Mouse (Mus musculus) gastrocnemius, postnatal 25 days (tissue): ENCODE measurements around the gene Mmgt2. TPM values are rescaled to one million over a fixed set of nuclear protein-coding genes. Genes with fewer than 3 reads are reported as not detected.
A peak's percentile ranks its signal among the peaks of the same experiment; 100 is the strongest.

Experiments used
- DNase-seq: peaks from one replicate; pipeline ENCODE4 v3.0.0; 2022
- total RNA-seq, 2 experiments: library from RNA; stranded (reverse); gene quantifications; 1 replicate in 1 of 2; 2 replicates in 1 of 2; pipeline ENCODE4 v1.2.3; 2021

Gene Mmgt2
- total RNA-seq, 2 experiments from 2014 or later, result 2.8 to 4.2 TPM

DNA sequence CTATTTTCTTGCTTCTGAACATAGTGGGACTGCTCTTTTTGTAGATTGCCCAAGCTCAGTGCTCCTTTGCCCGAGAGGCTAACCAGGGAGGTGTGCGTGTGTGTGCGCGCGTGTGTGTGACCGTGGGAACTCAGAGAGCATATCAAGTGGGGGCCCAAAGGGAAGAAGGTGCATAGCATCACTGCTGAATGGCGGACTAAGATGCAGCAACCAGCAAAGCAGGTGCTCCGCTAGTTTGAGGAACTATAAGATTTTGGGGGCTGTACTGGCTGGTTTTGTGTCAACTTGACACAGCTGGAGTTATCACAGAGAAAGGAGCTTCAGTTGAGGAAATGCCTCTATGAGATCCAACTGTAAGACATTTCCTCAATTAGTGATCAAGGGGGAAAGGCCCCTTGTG, 27.4 kb upstream of the Mmgt2 start:
- no peak for DNase-seq

DNA sequence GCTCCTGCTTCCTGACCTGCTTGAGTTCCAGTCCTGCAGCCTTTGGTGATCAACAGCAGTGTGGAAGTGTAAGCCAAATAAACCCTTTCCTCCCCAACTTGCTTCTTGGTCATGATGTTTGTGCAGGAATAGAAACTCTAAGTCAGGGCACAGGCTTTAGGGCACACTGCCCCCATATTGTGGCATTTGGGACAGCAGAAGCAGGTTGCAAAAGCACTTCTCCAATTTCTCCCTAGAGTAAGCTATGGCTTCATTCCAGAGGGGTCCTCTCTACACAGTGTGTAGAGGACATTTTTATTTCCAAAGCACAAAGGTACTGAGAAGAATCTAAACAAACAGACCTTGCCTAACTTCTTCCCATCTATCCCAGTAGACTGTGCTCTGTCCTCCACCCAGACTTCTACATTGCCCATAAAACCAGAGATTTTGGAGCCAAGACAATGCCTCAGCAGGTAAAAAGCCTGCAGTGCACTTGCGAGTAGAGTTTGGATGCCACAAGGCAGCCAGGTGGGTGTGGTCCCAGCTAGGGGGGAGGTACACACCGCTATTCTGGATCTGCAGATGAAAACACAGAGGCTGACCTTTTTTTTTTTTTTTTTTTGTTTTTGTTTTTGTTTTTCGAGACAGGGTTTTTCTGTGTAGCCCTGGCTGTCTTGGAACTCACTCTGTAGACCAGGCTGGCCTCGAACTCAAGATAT, 26.7 kb upstream of the Mmgt2 start:
- DNase-seq, result no peak

DNA sequence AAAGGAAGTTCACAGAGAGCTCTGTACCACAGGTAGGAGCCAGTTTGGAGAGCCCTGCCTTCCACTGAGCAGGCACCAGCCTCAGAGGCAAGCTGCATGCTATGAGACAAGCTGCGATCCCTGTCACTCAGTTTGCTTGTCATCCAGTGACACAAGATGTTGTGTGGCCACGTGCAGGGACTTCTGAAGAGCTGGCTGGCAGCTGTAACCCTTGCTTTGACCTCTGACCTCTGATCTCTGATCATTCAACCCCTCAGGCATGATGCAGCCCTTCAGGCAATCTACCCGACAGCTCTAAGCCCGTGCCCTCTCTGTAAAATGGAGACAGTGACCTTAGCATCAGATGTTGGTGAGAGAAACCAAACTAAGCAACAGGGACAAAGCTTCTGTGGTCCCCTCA, 25.6 kb upstream of the Mmgt2 start:
- DNase-seq, result no peak

DNA sequence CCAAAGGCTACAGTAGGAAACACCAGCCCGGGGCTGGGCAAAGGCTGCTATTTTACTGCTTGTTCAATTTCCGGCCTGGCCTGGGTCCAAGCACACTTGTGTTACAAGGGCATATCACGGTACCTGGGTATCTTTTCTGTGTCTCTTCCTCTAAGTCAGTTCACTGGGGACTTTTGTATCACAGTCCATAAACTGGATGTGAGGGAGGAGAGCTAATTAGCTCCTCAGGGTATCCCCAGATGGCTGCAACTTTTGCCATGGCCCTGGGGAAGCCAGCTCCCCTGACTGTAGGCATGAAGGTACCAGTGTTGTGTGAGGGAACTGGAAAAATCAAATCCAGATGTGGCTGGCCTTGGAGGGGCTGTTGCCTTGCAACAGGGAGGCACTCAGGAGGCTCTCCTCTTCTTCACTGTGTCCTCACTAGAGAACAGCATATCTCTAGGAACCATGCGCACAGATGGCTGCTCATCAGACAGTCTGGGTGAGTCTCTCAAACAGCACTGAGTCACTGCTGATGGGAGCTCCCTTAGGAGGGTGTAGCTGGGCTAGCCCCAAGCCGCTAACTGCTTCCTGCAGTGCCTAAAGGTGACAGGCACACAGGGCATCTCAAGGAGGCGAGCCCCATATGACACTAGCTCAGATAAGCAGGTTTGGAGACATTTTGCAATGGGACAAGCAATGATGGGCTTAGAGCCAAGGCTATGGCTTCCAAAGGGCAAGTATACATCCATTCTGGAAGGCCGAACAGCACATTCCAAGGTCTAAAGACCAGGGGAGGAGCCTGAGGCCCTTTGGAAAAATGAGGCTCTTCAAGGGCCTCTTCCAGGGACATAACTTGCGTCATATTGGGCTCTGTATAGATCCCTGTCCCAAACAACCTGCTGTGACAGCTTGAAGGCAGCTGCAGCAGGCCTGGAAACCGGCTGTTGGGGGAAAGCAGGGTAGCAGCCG, 23.8 kb upstream of the Mmgt2 start:
- DNase-seq, result no peak

DNA sequence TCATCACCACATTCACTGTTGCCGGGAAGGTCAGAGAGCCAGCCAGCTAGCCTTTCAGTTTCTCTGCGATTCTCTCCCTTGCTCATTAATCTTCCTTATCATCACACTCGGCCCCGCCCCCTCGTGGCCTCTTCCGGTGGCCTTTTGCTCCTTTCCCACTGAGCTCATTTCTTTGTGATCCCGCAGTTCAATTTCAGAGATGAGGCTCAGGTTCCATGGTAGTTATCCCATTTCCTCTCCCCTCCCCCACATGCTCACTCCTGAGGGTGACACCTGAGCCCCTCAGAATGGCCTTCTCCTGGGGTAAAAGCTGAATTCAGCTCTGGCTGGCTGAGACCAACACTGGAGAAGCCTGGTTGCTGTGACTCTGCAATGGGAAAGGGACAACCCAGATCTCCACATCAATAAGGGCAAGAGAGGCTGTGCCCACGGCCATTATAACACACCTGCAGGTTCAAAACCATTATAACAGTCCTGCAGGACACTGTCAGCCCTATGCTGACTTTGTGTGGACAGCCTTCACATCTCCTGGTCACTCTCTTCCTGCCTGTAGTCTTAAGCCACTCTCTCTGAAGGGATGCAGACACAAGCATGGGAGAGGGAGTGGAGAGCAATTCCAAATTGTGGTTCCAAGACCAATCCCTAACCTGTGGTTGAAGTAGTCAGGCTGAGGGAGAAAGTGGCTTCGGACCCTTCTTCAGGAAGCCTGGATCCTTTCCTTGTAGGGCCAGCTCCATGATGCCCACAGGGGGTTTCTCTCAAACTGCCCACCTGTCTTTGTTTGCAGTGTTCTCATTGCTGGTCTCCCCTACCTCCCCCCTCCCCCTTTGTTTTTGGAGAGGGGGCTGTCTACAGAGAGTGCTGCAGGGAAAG, 18.9 kb upstream of the Mmgt2 start:
- DNase-seq, result no peak

DNA sequence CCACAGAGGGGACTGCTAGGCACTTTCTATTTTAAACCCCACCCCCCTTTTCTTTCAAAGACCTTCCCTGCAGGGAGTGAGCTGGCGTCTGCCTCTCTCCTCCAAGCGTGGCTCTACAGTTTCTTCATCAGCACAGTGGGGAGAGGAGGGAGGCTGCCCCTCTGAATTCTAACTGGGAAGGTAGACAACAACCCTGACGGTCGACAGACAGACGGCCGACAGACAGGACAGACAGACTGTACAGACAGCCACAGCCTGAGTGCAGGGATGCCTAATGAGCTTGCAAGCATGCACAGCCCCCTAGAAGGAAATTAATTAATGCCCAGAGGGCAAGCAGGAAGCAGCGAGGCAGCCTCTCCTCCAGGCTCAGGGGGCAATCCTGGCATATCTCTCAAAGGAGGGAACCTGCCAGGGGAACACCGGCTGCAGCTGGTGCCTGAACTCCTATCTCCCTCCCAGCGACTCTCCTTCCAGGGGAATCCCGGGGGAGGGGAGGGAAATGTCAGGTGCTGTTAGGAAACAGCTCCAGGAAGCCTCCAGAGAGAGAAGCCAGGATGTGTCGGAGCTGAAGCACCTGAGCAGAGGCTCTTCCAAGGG, 18.1 kb upstream of the Mmgt2 start:
- DNase-seq, result no peak

DNA sequence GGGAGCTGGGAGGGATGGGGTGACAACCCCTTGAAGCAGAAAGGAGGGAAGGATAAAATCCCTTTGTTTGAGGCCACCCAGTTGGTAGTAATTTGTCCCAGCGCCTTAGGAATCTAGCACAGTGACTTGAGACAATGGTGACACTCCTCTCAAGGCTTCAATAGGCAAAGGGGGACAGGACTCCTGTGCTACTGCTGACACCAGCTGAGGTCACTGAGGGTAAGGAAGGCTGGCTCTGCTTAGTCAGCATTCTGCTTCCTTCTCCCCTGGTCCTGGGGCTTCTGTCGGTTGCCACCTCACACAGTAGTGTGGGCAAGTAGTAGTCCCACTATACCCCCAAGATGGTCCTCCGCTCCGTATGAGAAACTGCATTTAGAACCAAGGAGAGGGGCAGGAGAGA, 17.3 kb upstream of the Mmgt2 start:
- DNase-seq, result no peak

DNA sequence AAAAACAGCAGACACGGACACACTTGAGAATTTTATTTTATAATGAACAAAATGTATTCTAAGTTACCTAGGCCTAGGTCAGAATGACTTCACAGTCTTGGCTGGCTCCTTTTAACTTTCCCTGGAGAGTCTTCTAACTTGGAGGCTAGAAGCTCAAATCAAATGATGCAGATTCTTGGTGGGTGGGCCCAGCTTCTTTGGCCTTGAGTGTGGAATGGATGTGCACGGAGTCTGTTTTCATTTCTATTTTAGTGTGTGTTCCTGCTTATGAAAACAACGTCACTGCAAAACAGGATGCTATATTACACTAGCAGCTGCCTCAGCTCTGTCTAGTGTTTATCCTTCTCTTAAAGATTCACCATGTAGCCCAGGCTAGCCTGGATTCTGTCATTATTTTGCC, 13.1 kb upstream of the Mmgt2 start:
- DNase-seq, result peak; percentile 51

DNA sequence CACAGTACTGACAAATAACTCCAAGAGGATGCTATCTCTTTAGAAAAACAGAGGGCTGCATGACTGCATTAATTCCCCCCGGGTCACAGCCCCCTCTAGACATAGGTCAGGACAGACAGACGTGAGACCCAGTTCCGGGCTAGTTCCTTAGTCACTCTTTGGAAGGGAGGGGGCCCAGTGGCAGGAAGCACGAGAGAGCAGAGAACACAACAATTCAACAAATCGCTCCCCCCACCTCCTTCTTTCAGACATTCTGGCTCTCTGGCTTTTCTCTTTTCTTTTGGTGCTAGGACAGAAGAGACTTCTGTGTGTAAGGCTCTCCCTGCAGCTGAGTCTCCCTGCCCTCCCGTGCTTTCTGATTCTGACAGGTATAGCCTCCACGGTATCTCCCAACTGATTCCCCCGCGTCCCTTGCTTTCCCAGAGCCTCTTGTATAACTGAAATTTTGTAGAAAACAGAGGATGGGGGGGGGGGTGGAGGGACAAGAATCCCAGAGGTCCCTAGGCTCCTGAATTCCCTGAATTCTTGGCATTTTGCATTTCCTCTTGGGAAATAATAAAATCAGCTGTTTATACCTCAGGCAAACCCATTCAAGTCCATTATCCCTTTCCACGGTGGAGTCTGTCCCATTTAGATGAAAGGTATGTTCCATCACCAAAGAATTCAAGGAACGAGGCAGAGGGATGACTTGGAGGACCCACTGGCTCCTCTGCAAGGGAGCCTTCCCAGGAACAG, 12.2 kb upstream of the Mmgt2 start:
- no peak for DNase-seq

DNA sequence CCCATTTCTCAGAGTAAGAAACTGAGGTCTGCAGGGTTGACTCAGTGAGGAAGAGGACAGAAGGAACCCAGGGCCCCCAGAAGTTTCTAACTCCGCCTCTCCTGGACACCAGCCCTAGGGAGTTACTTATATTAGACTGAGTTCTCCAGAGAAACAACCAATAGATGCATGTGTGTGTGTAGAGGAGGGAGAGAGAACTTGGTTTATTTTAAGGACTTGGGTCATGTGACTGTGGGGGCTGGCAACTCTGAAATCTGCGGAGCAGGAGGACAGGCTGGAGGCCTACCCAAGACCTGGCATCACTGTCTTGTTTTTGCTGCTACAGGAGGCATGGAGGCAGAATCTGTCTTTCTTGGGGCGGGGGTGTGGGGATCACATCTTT, 11.6 kb upstream of the Mmgt2 start:
- DNase-seq, result peak; percentile 19

DNA sequence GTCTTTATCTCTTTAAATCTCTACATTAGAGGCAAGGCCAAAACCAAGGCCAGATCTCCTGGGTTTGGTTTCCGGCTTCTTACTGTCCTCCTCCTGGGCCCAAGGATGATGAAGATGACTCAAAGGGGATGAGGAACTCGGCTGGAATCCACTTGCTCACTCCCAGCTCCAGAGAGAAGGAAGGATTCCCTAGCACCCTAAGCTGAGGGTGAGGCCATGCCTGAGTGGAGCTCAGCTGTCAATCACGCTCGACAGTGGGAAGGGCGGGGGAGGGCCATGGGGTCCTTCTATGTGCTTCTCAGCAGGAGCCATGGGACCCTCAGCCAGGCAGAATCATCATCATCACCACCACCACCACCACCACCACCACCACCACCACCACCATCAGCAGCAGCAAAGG, 11.1 kb upstream of the Mmgt2 start:
- peak; percentile 19 for DNase-seq

DNA sequence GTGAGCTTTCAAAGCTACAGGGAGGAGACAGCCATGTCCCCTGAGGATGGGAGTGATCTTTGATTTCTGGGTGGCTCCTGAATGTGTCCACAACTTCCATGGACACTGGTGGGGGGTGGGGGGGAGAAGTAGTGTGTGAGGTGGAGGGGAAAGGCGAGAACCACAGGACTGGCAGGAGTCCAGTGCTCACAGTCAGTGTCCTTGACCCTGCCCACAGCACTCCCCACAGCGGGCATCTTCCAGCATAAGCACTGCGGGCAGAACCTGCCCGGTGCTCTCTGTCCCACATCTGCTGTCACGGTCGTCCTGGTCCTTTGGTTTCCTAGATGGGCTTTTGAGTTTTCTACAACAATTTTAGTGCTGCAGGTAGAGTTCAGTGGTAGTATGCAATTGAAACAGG, 10.7 kb upstream of the Mmgt2 start:
- DNase-seq, result no peak

DNA sequence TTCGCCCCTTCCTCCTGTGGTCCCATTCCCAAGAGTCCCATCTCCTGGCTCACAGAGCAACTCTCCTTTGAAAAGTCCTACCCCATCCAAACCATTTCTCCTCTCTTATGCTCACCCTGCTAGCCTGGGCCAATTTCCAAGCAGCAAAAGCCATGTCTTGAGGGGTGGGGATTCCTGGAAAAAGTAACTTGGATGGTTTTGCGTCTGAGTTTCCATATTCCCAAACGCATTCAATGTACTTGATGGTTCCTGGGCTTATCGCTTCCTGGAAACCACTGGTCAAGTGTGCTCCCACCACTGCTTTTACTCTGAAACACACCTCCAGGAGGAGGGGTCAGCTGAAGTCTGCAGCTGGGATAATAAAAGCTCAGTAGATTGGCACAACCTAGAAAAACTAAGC, 10.1 kb upstream of the Mmgt2 start:
- DNase-seq, result no peak

DNA sequence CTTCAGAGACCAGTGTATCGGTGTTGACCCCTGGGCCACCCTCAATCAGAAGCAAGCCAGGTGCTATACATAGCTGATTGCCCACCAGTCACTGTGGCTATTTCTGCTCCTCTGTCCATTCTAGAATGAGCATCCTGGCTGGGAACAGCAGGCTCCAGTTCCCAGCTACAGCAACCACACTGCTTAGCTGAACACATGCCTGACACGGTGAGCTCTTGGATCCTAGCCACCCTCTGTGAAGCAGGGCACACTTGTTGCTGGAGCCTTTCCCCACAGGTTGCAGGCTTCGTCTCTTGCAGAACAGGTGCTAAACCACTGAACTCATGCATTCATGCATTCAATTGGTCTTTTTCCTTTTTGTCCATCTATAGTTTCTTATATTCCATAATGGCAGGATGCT, 8.1 kb upstream of the Mmgt2 start:
- peak; percentile 26 for DNase-seq

DNA sequence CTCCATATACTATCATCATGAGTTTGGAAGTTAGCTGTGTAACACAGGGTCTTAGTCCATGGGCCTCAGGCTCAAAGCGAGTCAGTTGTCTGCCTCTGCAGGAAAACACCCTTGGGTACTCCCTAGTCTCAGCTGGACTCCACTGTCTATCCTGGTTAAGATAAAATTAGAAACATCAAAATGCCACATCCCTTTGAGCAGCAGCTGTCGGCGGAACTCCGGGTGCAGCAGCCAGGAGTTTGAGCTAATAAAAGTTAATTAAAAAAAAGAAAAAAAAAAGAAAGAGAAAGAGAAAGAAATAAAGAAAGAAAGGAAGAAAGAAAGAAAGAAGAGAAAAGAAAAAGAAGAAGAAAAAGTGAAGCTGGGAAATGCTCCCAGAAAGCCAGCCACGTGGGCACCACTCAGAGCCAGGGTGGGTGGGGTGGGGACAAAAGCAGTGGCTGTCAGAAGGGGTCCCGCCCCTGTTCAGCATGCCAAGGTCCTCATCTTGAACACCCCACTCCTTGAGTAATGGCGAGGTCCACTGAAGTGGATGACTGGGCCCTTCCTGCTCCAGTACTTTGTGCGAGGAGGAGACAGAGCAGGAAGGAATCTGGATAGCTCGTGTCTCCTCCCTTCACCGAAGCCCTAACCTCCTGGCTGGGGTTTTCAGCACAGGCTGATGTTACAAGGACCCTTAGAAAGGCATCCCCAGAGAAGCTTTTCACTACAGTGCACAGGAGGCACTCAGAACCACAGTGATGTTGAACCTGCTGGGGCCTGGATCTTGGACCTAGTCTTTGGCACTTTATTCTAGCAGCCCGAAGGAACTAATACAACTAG, 6.2 kb upstream of the Mmgt2 start:
- DNase-seq, result peak; percentile 43

DNA sequence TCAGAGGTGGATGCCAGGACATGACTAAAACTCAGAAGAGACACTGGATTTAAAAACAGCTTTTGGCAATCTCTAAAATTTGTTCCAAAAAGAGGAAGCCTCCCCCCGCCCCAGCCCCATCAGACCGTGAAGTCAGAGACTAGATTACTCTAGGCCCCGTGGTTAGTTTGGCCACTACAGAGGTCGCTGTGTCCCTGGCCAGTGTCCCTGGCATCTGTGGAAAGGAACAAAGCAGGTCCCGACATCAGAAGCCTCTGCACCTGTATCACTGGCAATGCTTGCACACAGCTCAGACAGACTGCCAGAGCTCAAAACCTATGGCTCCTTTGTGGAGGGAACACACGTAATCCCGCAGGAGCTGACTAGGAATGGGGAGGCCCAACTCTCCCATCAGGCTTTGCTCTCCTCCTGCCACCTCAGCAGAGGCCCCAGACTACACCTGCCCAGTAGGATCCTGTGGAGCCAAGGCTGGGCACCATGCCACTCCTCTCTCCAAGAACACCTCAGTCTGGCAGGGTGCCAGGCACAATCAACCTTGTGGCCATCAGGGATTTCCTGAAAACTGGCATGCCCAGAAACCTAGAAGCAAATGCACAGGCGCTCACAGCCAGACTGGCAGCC, 5.3 kb upstream of the Mmgt2 start:
- peak; percentile 73 for DNase-seq

DNA sequence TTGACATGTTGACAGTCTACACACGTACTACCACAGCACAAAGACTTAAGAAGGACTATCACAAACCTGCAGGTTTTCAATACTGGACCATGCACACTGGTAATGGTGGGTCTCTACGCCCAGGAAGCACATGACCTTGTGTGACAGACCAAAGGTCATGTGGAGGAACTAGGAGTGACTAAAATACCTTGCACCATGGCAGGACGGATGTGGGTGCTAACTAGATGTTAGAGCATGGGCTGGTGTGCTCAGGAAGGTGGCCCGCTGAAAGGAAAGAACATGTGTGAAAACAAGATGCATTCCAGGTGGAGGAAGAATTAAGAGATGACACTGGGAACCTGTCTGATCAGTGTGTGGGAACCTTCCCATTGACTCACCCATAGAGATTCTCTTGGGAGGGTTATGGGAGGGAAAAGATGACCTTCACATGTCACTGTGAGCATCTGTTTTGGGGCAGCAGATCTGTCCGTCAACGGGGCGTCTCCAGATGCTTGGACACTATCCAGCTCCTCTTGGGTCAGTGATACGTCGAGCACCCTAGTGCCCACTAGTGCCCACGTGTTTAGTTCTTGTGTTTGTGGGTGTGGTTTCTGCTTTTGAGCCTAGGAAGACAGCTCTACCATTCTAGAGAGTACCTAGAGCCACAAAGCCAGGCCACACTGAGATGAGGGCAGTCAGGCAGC, 4.6 kb upstream of the Mmgt2 start:
- no peak for DNase-seq

DNA sequence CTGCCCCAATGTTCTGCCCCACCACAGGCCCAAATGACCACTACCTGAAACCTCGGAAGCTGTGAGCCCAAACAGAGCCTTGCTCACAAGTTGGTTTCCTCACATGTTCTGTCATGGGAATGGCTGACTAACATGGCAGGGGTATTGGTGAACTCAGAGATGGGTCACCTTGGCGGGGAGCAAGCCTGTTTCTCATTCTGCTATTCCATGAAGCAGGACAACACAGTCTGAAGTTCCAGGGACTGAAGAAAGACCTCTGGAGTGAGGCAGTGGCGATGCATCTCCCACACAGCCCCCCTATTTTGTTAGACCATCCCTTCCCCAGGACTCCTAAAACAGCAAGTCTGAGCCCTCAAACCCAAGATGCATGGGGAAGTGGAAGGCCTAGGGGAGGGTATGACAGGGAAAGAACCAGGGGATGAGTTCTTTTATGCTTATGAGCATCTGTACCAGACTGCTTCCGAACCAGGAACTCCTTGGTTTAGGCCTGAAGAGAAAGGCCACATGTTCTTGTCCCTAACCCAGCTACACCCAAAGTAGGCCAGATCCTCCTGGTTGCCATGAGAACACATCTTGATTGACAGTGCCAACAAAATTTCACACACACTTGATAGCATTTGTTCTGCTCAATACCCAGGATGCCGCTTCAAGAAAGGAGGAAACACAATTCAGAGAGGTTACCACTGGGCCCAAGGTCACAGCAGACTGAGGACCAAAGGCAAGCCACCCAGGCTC, 3.7 kb upstream of the Mmgt2 start:
- DNase-seq, result no peak

DNA sequence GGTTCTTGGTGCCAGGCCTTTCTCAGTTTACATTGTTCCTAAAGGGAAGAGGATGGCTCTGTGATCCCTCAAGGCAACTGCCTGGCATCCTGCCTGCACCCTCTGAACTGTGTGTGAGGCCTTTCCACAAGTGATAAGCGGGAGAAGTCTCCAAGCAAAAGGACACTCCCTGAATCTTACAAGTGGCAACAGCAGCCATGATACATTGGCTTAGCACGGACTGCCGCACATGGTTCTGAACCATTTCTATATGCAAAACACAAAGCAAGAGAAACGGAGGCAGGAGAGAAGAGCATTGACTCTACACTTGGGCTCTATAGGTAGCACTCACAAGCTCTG, 3.2 kb upstream of the Mmgt2 start:
- DNase-seq, result no peak
